Mouse (Mus musculus): ENCODE results near the gene Meis1.

GRCm38 (mm10) chr11:19023356-19023755, 4.6 kb upstream of the Meis1 start:
- no peak for TF ChIP-seq ZC3H11A (IDR thresholded peaks at IDR 0.05; ENCODE audit: borderline replicate concordance, low read depth, low read length)
- TF ChIP-seq HCFC1 (IDR thresholded peaks at IDR 0.05; ENCODE audit: borderline replicate concordance, insufficient read depth, low read length) = no peak
- no peak for TF ChIP-seq ZNF384 (IDR thresholded peaks at IDR 0.05; ENCODE audit: low read depth, low read length)

Measured in ES-E14 (cell line).